Mouse (Mus musculus) lung, embryonic 14.5 days (tissue): ENCODE measurements at regions not wholly inside any gene's neighbourhood (a gene's known extent, or its start where the extent isn't known, plus 50 kb on each side); places are given as distances from the start of the nearest gene placed in this dataset.

Experiments used
- ATAC-seq: fragments of 200-750 bp; cut with Nextera tagmentation; 2 replicates; pipeline ENCODE4 v1.8.0; 2017; ENCODE audit warnings: mild to moderate bottlenecking, moderate TSS enrichment, moderate library complexity; ENCODE audit not compliant: insufficient read depth
- DNase-seq: peaks from one replicate; pipeline ENCODE4 v3.0.0-alpha.2; 2015
- H3K27ac ChIP-seq: fragments of 300-500 bp; sonication (generic); 2 replicates; pipeline ENCODE4 v1.5.1; 2014; ENCODE audit warnings: low read depth, mild to moderate bottlenecking, moderate library complexity
- H3K27me3 ChIP-seq: fragments of 300-500 bp; sonication (generic); 2 replicates; pipeline ENCODE4 v1.6.1; 2014; ENCODE audit warnings: low read length, control low read depth; ENCODE audit not compliant: insufficient read depth
- H3K36me3 ChIP-seq: fragments of 300-500 bp; sonication (generic); 2 replicates; pipeline ENCODE4 v1.6.1; 2014; ENCODE audit warnings: control low read depth; ENCODE audit not compliant: insufficient read depth
- H3K4me1 ChIP-seq: fragments of 300-500 bp; sonication (generic); 2 replicates; pipeline ENCODE4 v1.6.1; 2014; ENCODE audit warnings: antibody characterized with exemption, control low read depth; ENCODE audit not compliant: insufficient read depth
- H3K4me2 ChIP-seq: fragments of 300-500 bp; sonication (generic); 2 replicates; pipeline ENCODE4 v1.6.1; 2014; ENCODE audit warnings: mild to moderate bottlenecking
- H3K4me3 ChIP-seq: fragments of 300-500 bp; sonication (generic); 2 replicates; pipeline ENCODE4 v1.5.1; 2014; ENCODE audit warnings: low read depth, low read length
- H3K9ac ChIP-seq: fragments of 300-500 bp; sonication (generic); 2 replicates; pipeline ENCODE4 v1.6.1; 2014
- H3K9me3 ChIP-seq: fragments of 300-500 bp; sonication (generic); 2 replicates; pipeline ENCODE4 v1.6.1; 2016; ENCODE audit warnings: low read depth, low read length, control low read depth
- CTCF ChIP-seq: IDR thresholded peaks from 2 replicates; pipeline ENCODE4 v1.5.1; 2016; ENCODE audit warnings: antibody characterized with exemption, low read depth
- WGBS: fragments of 180-500 bp; shearing (Covaris S2); extraction: QIAGEN DNeasy Blood & Tissue Kit; methylation state at CpG from one replicate; pipeline ENCODE4 v1.1.7; 2014; 5-methylcytosine and 5-hydroxymethylcytosine counted together

DNA sequence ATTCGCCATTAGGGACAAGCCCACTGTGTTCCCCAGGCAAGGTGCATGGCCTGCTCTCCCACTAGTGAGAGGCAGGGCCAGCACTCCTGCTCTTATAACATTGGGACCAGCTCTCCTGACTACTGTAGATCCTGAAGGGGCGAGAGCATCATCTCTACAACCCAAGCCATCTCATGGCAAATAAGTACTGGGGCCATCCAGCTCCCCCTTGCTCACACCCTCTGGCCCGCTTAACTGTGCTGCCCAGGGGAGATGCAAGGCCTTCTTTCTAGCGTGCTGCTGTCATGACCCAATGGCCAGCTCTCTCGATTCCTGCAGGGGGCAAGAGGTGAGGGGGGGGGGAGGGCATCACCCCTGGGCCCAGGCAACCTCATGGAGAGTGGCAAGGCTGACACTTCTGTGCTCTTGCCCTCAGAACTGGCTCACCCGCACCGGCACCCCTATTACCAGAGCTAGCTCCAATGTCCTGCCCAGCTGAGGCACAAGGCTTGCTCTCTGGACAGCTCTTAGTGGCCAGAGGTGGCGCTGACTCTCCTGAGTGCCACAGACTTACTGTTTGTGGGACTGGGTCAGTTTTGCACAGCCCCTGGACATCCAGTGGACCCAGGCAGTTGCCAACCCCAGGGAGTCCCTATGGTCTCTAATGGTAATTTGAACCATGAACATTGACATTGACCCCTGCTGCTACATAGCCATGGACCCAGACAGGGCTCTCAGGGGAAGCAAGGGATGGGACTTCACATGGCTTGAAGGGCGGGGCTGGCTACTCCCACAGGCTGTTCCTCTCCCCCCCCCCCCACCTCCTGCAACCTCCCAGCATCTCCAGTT, 448.2 kb downstream of the Tdrd3 start:
- H3K4me3 ChIP-seq: no peak overlapping the region
- 89% methylated on average over 9 of the region's 9 CpGs for WGBS
- no peak for DNase-seq
- H3K4me2 ChIP-seq: no peak overlapping the region
- no peak overlapping the region for H3K27ac ChIP-seq
- ATAC-seq: no peak
- no peaks in the 10 kb centered on the region for H3K36me3 ChIP-seq
- no peak overlapping the region for H3K9ac ChIP-seq
- no peaks in the 10 kb centered on the region for H3K9me3 ChIP-seq
- no peak for TF ChIP-seq CTCF
- no peaks in the 10 kb centered on the region for H3K27me3 ChIP-seq
- H3K4me1 ChIP-seq: no peaks in the 10 kb centered on the region

DNA sequence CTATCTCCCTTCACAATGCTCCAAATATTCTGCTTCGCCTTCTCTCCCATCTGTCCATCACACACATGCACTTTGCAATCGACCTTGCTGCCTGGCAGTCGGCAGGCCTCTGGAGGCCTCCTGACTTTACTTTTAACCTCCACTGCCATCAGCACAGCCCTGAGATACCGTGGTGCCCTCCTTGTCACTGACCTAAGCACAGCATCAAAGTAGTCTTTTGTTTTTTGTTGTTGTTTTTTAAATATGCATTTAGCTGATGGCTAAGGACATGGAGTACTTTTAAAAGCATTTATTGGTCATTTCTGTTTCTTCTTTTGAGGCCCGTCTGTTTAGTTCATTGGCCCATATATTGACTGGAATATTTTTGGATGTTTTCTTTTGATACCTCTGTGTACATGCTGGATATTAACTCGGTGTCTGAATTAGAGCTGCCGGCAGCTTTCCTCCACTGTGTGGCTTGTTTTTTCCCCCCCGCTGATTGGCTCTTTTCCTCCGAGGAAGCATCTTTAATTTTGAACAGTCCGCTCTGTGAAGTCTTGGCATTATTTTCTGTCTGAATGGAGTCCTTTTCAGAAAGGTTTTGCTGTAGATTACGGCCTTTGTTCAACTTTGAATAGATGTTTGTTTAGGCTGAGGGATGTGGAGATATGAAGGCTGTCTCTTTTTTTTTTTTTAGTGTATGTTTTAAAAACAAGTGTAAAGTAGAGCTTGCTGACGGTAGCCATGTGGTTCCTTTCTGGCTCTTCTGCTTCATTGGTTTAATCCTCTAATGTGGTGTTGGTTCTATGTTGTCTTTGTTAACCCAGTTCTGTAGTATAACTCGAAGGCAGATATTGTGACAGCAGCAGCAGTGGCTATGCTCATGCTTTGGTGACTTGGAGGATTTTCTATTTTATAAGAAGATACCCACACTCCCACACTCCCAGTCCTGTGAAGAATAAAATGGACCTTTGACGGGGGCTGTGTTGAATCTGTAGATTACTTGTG, 449.1 kb downstream of the Tdrd3 start:
- no peak overlapping the region for H3K27ac ChIP-seq

DNA sequence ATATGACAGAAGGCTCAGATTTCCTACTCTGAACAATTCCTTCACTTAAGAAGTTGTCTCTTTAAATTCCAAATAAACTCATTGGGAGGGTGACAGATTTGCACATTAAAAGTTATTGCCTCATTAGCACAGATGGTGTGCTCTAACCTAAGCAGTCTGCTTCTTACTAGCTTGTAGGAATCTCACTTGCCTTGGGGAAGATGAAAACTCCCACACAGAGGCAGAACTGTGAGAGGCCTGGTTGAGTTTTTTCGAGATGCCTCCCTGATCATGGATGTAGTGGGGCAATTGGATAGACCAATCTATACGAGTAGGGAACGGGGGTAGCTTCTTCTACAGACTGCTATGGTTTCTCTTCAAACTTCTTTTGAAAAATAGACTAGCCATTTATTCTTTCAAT, 485.3 kb downstream of the Tdrd3 start:
- H3K36me3 ChIP-seq: no peaks in the 10 kb centered on the region
- H3K27me3 ChIP-seq: no peaks in the 10 kb centered on the region
- no peak overlapping the region for H3K4me2 ChIP-seq
- no peaks in the 10 kb centered on the region for H3K4me1 ChIP-seq
- no peaks in the 10 kb centered on the region for H3K9me3 ChIP-seq
- no peak overlapping the region for H3K9ac ChIP-seq
- no peak for TF ChIP-seq CTCF
- H3K27ac ChIP-seq: no peak overlapping the region
- 80% methylated on average over 3 of the region's 3 CpGs for WGBS
- ATAC-seq (no peak), DNase-seq (no peak)
- no peak overlapping the region for H3K4me3 ChIP-seq

More for the DNA sequence above, 449.1 kb downstream of the Tdrd3 start:
- DNase-seq: no peak
- TF ChIP-seq CTCF: no peak
- no peaks in the 10 kb centered on the region for H3K27me3 ChIP-seq
- WGBS: 73% methylated on average over 14 of the region's 14 CpGs
- no peak overlapping the region for H3K9ac ChIP-seq
- H3K9me3 ChIP-seq: no peaks in the 10 kb centered on the region
- H3K4me3 ChIP-seq: no peak overlapping the region
- no peaks in the 10 kb centered on the region for H3K36me3 ChIP-seq
- no peaks in the 10 kb centered on the region for H3K4me1 ChIP-seq
- no peak for ATAC-seq
- H3K4me2 ChIP-seq: no peak overlapping the region

DNA sequence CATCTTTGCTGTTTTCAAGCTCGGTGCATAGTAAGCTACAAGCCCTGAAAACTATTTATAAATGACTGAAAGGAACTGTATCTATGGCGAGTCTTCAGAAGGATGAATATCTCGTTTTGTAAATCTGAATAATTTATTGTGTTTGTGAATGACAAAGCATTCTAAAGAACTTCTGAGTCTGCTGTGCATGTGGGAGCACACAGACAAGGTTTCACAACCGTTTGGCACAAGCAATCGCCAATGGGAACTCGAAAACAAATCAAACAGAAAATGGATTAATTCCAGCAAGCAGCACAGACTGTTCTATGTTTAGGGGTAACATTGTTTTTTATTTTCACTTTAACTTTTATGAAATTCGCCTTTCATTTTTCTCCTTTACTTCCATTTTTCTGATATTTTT, 486.0 kb downstream of the Tdrd3 start:
- WGBS: 77% methylated on average over 7 of the region's 7 CpGs
- Histone ChIP-seq H3K27ac (no peak overlapping the region), H3K4me3 (no peak overlapping the region), H3K36me3 (no peaks in the 10 kb centered on the region), H3K9me3 (no peaks in the 10 kb centered on the region), H3K4me1 (no peaks in the 10 kb centered on the region), H3K27me3 (no peaks in the 10 kb centered on the region), H3K4me2 (no peak overlapping the region), H3K9ac (no peak overlapping the region)
- DNase-seq (no peak), ATAC-seq (no peak)
- TF ChIP-seq CTCF: no peak
